In the genomic region with DNA sequence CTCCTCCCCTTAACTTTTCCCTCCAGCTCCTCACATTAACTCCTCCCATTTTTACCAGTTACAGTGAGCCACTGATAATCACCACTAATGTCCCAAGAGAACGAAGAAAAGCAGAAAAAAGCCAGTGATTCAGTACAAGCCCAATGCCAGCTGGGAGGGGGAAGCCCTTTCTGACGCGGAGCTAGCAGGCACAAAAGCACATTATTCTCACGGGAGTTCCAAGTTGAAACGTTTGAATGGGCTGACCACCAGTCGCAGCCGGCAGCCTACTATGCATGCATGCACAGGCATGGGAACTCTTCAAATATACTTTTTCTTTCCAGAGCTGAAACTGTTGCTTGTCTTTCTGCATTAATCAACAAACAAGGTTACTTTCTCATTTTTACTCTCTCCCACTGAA, we compare ENCODE assay signal across 10 mouse cellular contexts. TPM values are rescaled to one million over a fixed set of nuclear protein-coding genes. Genes with fewer than 3 reads are reported as not detected.
DNase-seq lines count a peak whose midpoint lies in the region; ATAC-seq and TF ChIP-seq lines count a peak whose summit lies in the region.
"Had no signal": no experiment of that assay in that cellular context is flagged by ENCODE, and none has a peak within 500 bp of the region (broad histone marks: within the 10 kb centered on the region; RNA-seq: fewer than 3 reads in every experiment).

No protein-coding gene starts in this region.

- 16% methylated on average over 7 of the region's 7 CpGs for WGBS in embryonic facial prominence, embryonic 11.5 days
- 4% methylated on average over 7 of the region's 7 CpGs for WGBS in hindbrain, postnatal 0 days
- WGBS in midbrain, embryonic 14.5 days, result 2% methylated on average over 7 of the region's 7 CpGs

- H3K9me3 ChIP-seq in embryonic facial prominence, embryonic 11.5 days (replicated peaks; ENCODE audit: control insufficient read depth, low read length), result no peaks in the 10 kb centered on the region
- no peaks in the 10 kb centered on the region for H3K9me3 ChIP-seq in hindbrain, postnatal 0 days (ENCODE audit: low read length)
- H3K9me3 ChIP-seq in midbrain, embryonic 14.5 days (ENCODE audit: control insufficient read depth, low read length), result no peaks in the 10 kb centered on the region

- H3K4me3 ChIP-seq in embryonic facial prominence, embryonic 11.5 days (ENCODE audit: low read depth, low read length), result no peak overlapping the region
- H3K4me3 ChIP-seq in hindbrain, postnatal 0 days (ENCODE audit: low read length), result no peak overlapping the region
- no peak overlapping the region for H3K4me3 ChIP-seq in midbrain, embryonic 14.5 days (replicated peaks; ENCODE audit: low read depth, low read length)
- H3K4me3 ChIP-seq: left cerebral cortex, adult 2 months had no signal

- intact Hi-C loops in heart, postnatal 36 days (cut with DNase I), result no loop called here

- H3K4me2 ChIP-seq in embryonic facial prominence, embryonic 11.5 days (ENCODE audit: low read depth, low read length), result no peak overlapping the region
- H3K4me2 ChIP-seq in hindbrain, postnatal 0 days (ENCODE audit: low read depth, low read length), result peak overlapping the region; percentile 4; the same call in 1 of the 2 replicates
- peak overlapping the region; percentile 33 for H3K4me2 ChIP-seq in midbrain, embryonic 14.5 days (ENCODE audit: low read length)

- H3K4me1 ChIP-seq in embryonic facial prominence, embryonic 11.5 days (ENCODE audit: control insufficient read depth, insufficient read depth, low read length), result no peaks in the 10 kb centered on the region
- peaks cover 8% of the 10 kb centered on the region; the same call in 1 of the 2 replicates for H3K4me1 ChIP-seq in hindbrain, postnatal 0 days (ENCODE audit: insufficient read depth, low read length)
- peaks cover 19% of the 10 kb centered on the region for H3K4me1 ChIP-seq in midbrain, embryonic 14.5 days (ENCODE audit: control insufficient read depth, insufficient read depth, low read length)

- H3K27ac ChIP-seq in embryonic facial prominence, embryonic 11.5 days (replicated peaks; ENCODE audit: low read depth, low read length), result no peak overlapping the region
- H3K27ac ChIP-seq in hindbrain, postnatal 0 days, result peak overlapping the region; percentile 71
- peak overlapping the region; percentile 65 for H3K27ac ChIP-seq in midbrain, embryonic 14.5 days (replicated peaks; ENCODE audit: low read depth, low read length)
- H3K27ac ChIP-seq: left cerebral cortex, adult 2 months; macrophage had no signal

- no peaks in the 10 kb centered on the region for H3K27me3 ChIP-seq in embryonic facial prominence, embryonic 11.5 days (ENCODE audit: control insufficient read depth, insufficient read depth, low read length)
- H3K27me3 ChIP-seq in hindbrain, postnatal 0 days (ENCODE audit: insufficient read depth, low read length), result no peaks in the 10 kb centered on the region
- H3K27me3 ChIP-seq in midbrain, embryonic 14.5 days (ENCODE audit: control insufficient read depth, insufficient read depth, low read length), result no peaks in the 10 kb centered on the region

- H3K36me3 ChIP-seq in embryonic facial prominence, embryonic 11.5 days (replicated peaks; ENCODE audit: control insufficient read depth, insufficient read depth, low read depth, low read length), result no peaks in the 10 kb centered on the region
- no peaks in the 10 kb centered on the region for H3K36me3 ChIP-seq in hindbrain, postnatal 0 days (ENCODE audit: insufficient read depth, low read length)
- no peaks in the 10 kb centered on the region for H3K36me3 ChIP-seq in midbrain, embryonic 14.5 days (ENCODE audit: control insufficient read depth, insufficient read depth, low read length)

- no peak overlapping the region for H3K9ac ChIP-seq in embryonic facial prominence, embryonic 11.5 days (replicated peaks; ENCODE audit: low read length)
- H3K9ac ChIP-seq in hindbrain, postnatal 0 days (replicated peaks; ENCODE audit: low read length), result no peak overlapping the region
- H3K9ac ChIP-seq in midbrain, embryonic 14.5 days (replicated peaks; ENCODE audit: low read length), result no peak overlapping the region

- ATAC-seq in embryonic facial prominence, embryonic 11.5 days (replicated peaks; ENCODE audit: insufficient number of reproducible peaks, low FRiP score, low TSS enrichment, low read depth), result peak; percentile 67; the same call in 1 of the 2 replicates
- ATAC-seq in hindbrain, postnatal 0 days, result peak; percentile 85
- peak; percentile 82 for ATAC-seq in midbrain, embryonic 14.5 days (ENCODE audit: low FRiP score, low TSS enrichment)

- no peak for TF ChIP-seq CTCF in brain, embryonic 14.5 days (IDR thresholded peaks at IDR 0.05; ENCODE audit: borderline replicate concordance, extremely low read depth, insufficient read depth, insufficient read length)
- no peak for TF ChIP-seq CTCF in hindbrain, postnatal 0 days (IDR thresholded peaks at IDR 0.05; ENCODE audit: low read depth)

- no peak for TF ChIP-seq POLR2A in brain, embryonic 14.5 days (IDR thresholded peaks at IDR 0.05; ENCODE audit: borderline replicate concordance, extremely low read depth, insufficient read depth, insufficient read length, poor library complexity, severe bottlenecking)

- peak; percentile 96 for DNase-seq in brain, embryonic 14.5 days (ENCODE audit: low read depth)
- DNase-seq in embryonic facial prominence, embryonic 11.5 days (ENCODE audit: low spot score), result peak; percentile 54
- DNase-seq in hindbrain, postnatal 0 days (ENCODE audit: low spot score), result peak; percentile 89
- DNase-seq in midbrain, embryonic 14.5 days, result peak; percentile 83
- DNase-seq in ovary, adult 18-20 months (ENCODE audit: low spot score), result no peak
- DNase-seq in thymus, postnatal 10 days (ENCODE audit: low spot score in 2 of 2), result no peak
- DNase-seq in heart, postnatal 36 days, result no peak
- DNase-seq in adrenal gland, adult 2 months, result no peak

RNA-seq across cellular contexts. Expression of a gene that starts 41.7 kb away (rescaled TPM):
- 110 and 128 TPM in 2 replicates for polyA plus RNA-seq in brain, embryonic 14.5 days (2012; rRNA removed)
- polyA plus RNA-seq in embryonic facial prominence, embryonic 11.5 days (2014; fragmentation: Nextera tagmentation; extraction: Ambion mirVana), result 10.1 and 11.9 TPM in 2 replicates
- total RNA-seq in hindbrain, postnatal 0 days (2014; rRNA removed), result 173 and 188 TPM in 2 replicates
- 99.1 and 103 TPM in 2 replicates for polyA plus RNA-seq in hindbrain, postnatal 0 days (2015; fragmentation: Nextera tagmentation; extraction: Ambion mirVana)
- 66.4 and 67.8 TPM in 2 replicates for polyA plus RNA-seq in midbrain, embryonic 14.5 days (2014; fragmentation: Nextera tagmentation; extraction: Ambion mirVana)
- total RNA-seq in heart, postnatal 36 days (2021), result under 1 TPM; 0.78 to 0.92 TPM
- 1 to 10 TPM; 2.3 to 6.9 TPM for total RNA-seq in adrenal gland, adult 2 months (2021)
- 0.74 and 0.89 TPM in 2 replicates for polyA plus RNA-seq in adrenal gland, adult 2 months (2012; rRNA removed)
- polyA plus RNA-seq: macrophage had no signal

Comparison
In these comparisons a context has a peak if more than half of its experiments do, and no peak if none do; other contexts are left out.
1. DNase-seq: peak in brain, embryonic 14.5 days (single experiment), embryonic facial prominence, embryonic 11.5 days (single experiment), hindbrain, postnatal 0 days (single experiment) and midbrain, embryonic 14.5 days (single experiment); none in ovary, adult 18-20 months (single experiment), thymus, postnatal 10 days (0 of 2), heart, postnatal 36 days (0 of 2) and adrenal gland, adult 2 months (single experiment).
2. Peak in every context shown above with its lines, with median percentiles within 50 percentile points of each other: ATAC-seq.